Mouse (Mus musculus): Measurements from ENCODE around the gene Exoc3l.
A peak's percentile ranks its signal among the peaks of the same experiment; 100 is the strongest.
"Not testable (repeated sequence)": the region's sequence is repeated elsewhere in the genome, so short reads cannot be mapped to it uniquely, and the experiment has no call there.

The Exoc3l gene

GRCm38 (mm10) chr8:105291802-105292201 lies 4.1 kb downstream of the Exoc3l start:
- not testable (repeated sequence) for DNase-seq (ENCODE audit: low read depth, low spot score)

GRCm38 (mm10) chr8:105291364-105291763 lies 4.5 kb downstream of the Exoc3l start:
- DNase-seq (ENCODE audit: low read depth, low spot score), result not testable (repeated sequence)

GRCm38 (mm10) chr8:105290554-105291314 lies 5.2 kb downstream of the Exoc3l start:
- peak; percentile 91 for DNase-seq (ENCODE audit: low read depth, low spot score)

- peak; percentile 79 for DNase-seq (ENCODE audit: low read depth, low spot score)
Observed at GRCm38 (mm10) chr8:105289805-105290460, 6.0 kb downstream of the Exoc3l start, which contains the start of gene 4931428F04Rik. Gene 4931428F04Rik, minus strand, starts transcription at chr8:105289864.

- peak; percentile 99 for DNase-seq (ENCODE audit: low read depth, low spot score)
Observed at GRCm38 (mm10) chr8:105288958-105289732, 6.8 kb downstream of the Exoc3l start.

- DNase-seq (ENCODE audit: low read depth, low spot score), result no peak
Observed at GRCm38 (mm10) chr8:105288231-105288630, 7.7 kb downstream of the Exoc3l start.

- no peak for DNase-seq (ENCODE audit: low read depth, low spot score)
Observed at GRCm38 (mm10) chr8:105286907-105287306, 9.0 kb downstream of the Exoc3l start.

GRCm38 (mm10) chr8:105285514-105285913 lies 10.4 kb downstream of the Exoc3l start:
- DNase-seq (ENCODE audit: low read depth, low spot score), result no peak

- DNase-seq (ENCODE audit: low read depth, low spot score), result peak; percentile 73
Observed at GRCm38 (mm10) chr8:105283074-105283473, 12.8 kb downstream of the Exoc3l start.

- DNase-seq (ENCODE audit: low read depth, low spot score), result no peak
Observed at GRCm38 (mm10) chr8:105282239-105282638, 13.7 kb downstream of the Exoc3l start.

- DNase-seq (ENCODE audit: low read depth, low spot score), result no peak
Observed at GRCm38 (mm10) chr8:105281821-105282220, 14.1 kb downstream of the Exoc3l start.

- DNase-seq (ENCODE audit: low read depth, low spot score), result no peak
Observed at GRCm38 (mm10) chr8:105280567-105280966, 15.3 kb downstream of the Exoc3l start.

- peak; percentile 97 for DNase-seq (ENCODE audit: low read depth, low spot score)
Observed at GRCm38 (mm10) chr8:105278911-105279334, 17.0 kb downstream of the Exoc3l start.

GRCm38 (mm10) chr8:105276292-105277120 lies 19.4 kb downstream of the Exoc3l start:
- DNase-seq (ENCODE audit: low read depth, low spot score), result peak; percentile 79

GRCm38 (mm10) chr8:105275840-105276239 lies 20.1 kb downstream of the Exoc3l start, which contains the start of gene Nol3:
Gene Nol3, plus strand, starts transcription at chr8:105276140.
- no peak for DNase-seq (ENCODE audit: low read depth, low spot score)

- DNase-seq (ENCODE audit: low read depth, low spot score), result no peak
Observed at GRCm38 (mm10) chr8:105275387-105275786, 20.5 kb downstream of the Exoc3l start.

GRCm38 (mm10) chr8:105270916-105271186 lies 25.1 kb downstream of the Exoc3l start:
- no peak for DNase-seq (ENCODE audit: low read depth, low spot score)

GRCm38 (mm10) chr8:105270101-105270915 lies 25.6 kb downstream of the Exoc3l start:
- no peak for DNase-seq (ENCODE audit: low read depth, low spot score)

- DNase-seq (ENCODE audit: low read depth, low spot score), result peak; percentile 78
Observed at GRCm38 (mm10) chr8:105269461-105269947, 26.4 kb downstream of the Exoc3l start, which contains the start of gene Hsf4. Gene Hsf4, plus strand, starts transcription at chr8:105269801.

- no peak for DNase-seq (ENCODE audit: low read depth, low spot score)
Observed at GRCm38 (mm10) chr8:105269075-105269458, 26.8 kb downstream of the Exoc3l start.
